Mouse (Mus musculus): ENCODE measurements around the gene Ttc7b. TPM values are rescaled to one million over a fixed set of nuclear protein-coding genes. Genes with fewer than 3 reads are reported as not detected.

The Ttc7b gene
- total RNA-seq, 2 experiments from 2014 or later, result 6.3 to 7.9 TPM

DNA sequence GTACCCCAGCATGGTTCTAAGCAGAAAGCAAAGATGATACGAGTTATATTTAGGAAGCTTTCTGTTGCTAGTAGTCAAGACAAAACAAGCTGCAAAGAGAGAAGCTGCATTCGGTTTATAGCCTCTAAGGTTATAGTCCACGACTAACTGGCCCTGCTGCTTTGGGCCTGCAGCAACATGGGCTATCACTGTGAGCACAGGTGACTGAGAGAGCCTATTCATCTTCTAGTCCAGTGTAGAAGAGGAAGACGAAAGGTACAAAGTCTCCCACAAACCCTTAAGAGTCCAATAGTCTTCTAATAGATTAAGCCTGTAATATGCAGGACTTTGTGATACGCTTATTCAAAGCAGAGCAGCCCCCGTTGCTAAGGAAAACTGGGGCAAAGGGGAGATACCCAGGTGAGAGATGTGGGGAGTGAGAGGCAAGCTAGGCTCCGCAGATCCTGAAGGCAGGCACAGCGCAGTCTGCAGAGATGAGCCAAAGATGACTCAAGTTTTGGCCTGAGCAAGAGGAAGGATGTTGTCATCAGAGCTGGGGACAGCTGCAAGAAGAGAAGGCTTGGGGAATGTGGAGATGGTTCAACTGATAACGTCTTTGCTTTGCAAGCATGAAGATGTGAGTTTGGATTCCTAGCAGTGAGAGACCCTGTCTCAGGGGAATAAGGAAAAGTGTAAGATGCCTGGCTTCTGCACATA lies 250.5 kb downstream of the Ttc7b start:
- no peak for ATAC-seq (replicated peaks; ENCODE audit: low FRiP score, low TSS enrichment, poor library complexity, severe bottlenecking)

DNA sequence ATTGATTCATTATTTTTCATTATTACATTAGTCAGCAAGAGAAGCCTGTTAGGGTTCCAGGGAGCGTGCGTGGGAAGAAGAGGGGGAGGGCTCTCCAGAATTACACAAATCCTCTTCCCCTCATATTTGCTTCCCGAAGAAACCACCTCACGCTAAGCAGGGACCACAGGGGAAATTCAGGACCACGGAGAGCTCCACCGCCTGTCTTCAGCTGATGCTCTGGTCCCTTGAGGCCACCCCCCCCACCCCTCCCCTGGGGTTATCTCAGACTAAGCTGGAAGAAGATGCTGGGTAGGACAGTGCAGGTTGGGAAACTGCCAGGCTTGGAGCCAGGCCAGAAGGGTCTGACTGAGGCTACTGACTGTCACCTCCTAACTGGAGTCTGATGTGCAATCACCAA lies 252.6 kb downstream of the Ttc7b start:
- peak; percentile 66 for ATAC-seq (replicated peaks; ENCODE audit: low FRiP score, low TSS enrichment, poor library complexity, severe bottlenecking)

- ATAC-seq (replicated peaks; ENCODE audit: low FRiP score, low TSS enrichment, poor library complexity, severe bottlenecking), result no peak
Observed at GRCm38 (mm10) chr12:100265546-100266309, 254.9 kb downstream of the Ttc7b start.

DNA sequence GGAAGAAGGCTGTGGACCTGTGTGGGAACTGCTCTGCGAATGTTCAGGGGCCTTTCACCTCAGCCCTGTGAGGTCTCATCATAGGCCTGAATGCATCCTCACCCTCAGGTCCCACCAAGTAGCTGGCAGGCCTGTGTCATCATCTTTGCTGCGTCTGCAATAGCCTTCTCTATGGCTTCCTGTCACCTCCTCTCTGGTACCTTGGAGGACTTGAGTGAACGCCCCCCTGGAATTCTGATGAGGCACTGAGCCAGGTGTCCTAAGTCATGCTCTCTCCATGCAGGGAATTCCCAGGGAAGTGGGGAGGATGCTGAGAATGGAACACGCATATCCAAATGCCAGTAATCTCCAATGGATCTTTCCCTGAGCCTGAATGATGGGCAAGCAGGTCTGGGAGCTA lies 255.7 kb downstream of the Ttc7b start:
- ATAC-seq (replicated peaks; ENCODE audit: low FRiP score, low TSS enrichment, poor library complexity, severe bottlenecking), result no peak

GRCm38 (mm10) chr12:100262846-100263245 lies 257.8 kb downstream of the Ttc7b start:
- no peak for ATAC-seq (replicated peaks; ENCODE audit: low FRiP score, low TSS enrichment, poor library complexity, severe bottlenecking)

- no peak for ATAC-seq (replicated peaks; ENCODE audit: low FRiP score, low TSS enrichment, poor library complexity, severe bottlenecking)
Observed at GRCm38 (mm10) chr12:100261761-100262160, 258.9 kb downstream of the Ttc7b start.

DNA sequence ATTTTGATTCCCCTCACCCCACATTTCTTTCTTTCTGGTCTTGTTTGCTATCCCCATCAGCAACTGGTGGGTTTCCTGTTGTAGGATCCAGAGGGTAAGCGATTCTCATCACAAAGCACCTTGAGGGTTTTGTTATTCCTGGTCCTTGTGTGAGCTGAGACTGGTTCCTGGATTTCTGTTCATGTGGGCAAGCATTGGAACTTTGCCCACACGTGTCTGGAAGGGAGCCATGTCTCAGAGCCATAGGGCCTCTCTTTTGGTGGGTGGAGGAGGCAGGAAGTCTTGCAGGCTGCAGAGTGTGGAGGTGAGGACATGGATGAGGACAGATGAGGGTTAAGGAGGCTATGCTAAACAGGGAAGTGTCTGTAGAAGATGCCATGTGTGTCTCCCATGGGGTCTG lies 260.5 kb downstream of the Ttc7b start:
- no peak for ATAC-seq (replicated peaks; ENCODE audit: low FRiP score, low TSS enrichment, poor library complexity, severe bottlenecking)

DNA sequence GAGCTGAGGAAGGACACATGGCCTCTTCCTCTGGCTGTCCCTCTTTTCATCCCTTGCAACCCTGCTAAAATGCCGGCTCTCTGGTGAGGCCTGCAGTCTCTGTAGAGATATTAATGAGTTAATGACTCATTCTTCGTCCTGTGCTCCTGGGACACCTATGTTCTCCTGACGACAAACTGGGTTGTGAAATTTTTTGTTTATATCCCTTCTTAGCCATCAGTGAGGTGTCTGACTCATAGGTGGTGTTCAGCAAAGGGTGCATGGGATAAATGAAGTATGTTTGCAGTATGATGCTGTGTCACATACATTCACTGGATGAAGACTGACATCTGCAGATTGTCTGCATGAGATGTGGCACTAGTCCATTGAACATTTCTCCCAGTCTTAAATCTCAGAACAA lies 262.8 kb downstream of the Ttc7b start:
- no peak for ATAC-seq (replicated peaks; ENCODE audit: low FRiP score, low TSS enrichment, poor library complexity, severe bottlenecking)

DNA sequence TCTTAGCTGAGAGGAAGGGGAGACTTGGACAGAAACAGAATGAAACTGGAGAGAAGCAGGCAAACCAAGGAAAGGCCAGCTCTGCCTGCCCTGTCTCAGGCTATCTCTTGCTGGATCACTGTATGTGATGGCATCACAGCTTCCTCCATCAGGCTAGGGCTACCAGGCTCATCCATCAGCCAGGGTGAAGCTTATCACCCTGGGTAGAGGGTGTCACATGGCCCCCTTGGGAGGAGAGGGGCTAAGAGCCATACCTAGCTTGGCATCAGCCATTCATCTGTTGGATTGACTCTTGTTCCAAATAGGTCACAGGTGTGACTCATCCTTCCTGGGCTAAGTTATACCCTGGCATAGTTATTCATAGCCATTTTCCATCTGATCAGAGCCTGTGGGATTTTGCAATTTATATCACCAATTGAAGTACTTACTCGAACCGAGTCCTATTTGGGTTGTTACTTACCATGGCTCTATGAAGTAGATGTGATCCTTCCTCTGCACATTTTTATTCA lies 265.1 kb downstream of the Ttc7b start:
- ATAC-seq (replicated peaks; ENCODE audit: low FRiP score, low TSS enrichment, poor library complexity, severe bottlenecking), result no peak

GRCm38 (mm10) chr12:100254471-100254870 lies 266.2 kb downstream of the Ttc7b start:
- ATAC-seq (replicated peaks; ENCODE audit: low FRiP score, low TSS enrichment, poor library complexity, severe bottlenecking), result no peak

Other genes starting within 250 kb of the Ttc7b start
- gene Rps6ka5, start 206.2 kb upstream of the Ttc7b start, total RNA-seq (2014; fragmentation: Nextera tagmentation), result 11.5 and 17.8 TPM in 2 replicates
- gene Rps6ka5, start 206.2 kb upstream of the Ttc7b start, total RNA-seq (2017), result 20.8 and 33.6 TPM in 2 replicates